Mouse (Mus musculus) urinary bladder, adult 2 months (tissue): Measurements from ENCODE around the gene Tsks. TPM values are rescaled to one million over a fixed set of nuclear protein-coding genes. Genes with fewer than 3 reads are reported as not detected.

Experiments
- DNase-seq: peaks from one replicate; pipeline ENCODE4 v3.0.0; 2022; ENCODE audit warnings: low spot score
- polyA plus RNA-seq: library from polyadenylated mRNA; depleted of rRNA; stranded (reverse); fragments of >200 nt; gene quantifications from 2 replicates; pipeline ENCODE4 v1.2.3, GENCODE M21; 2012

The Tsks gene
- polyA plus RNA-seq, 1 experiment = 0.08 TPM

GRCm38 (mm10) chr7:44978300-44978699 lies 35.3 kb downstream of the Tsks start:
- DNase-seq = no peak

GRCm38 (mm10) chr7:44981539-44981938 lies 38.5 kb downstream of the Tsks start:
- DNase-seq = no peak

- DNase-seq = peak; percentile 74
Observed at GRCm38 (mm10) chr7:44983085-44983484, 40.1 kb downstream of the Tsks start.

- no peak for DNase-seq
Observed at GRCm38 (mm10) chr7:44983944-44984832, 41.2 kb downstream of the Tsks start.

GRCm38 (mm10) chr7:44984833-44985164 lies 41.8 kb downstream of the Tsks start:
- DNase-seq = no peak

GRCm38 (mm10) chr7:44985595-44986191 lies 42.7 kb downstream of the Tsks start:
- DNase-seq = no peak

- peak; percentile 83 for DNase-seq
Observed at GRCm38 (mm10) chr7:44986192-44986878, 43.3 kb downstream of the Tsks start, which contains the start of gene Prmt1. Prmt1 (minus strand) TSS chr7:44986568.

- no peak for DNase-seq
Observed at GRCm38 (mm10) chr7:44986879-44987718, 44.1 kb downstream of the Tsks start.

GRCm38 (mm10) chr7:44996672-44997071 lies 53.7 kb downstream of the Tsks start:
- no peak for DNase-seq

GRCm38 (mm10) chr7:44997231-44997939 lies 54.4 kb downstream of the Tsks start, which contains the start of gene Irf3:
Irf3 (plus strand) TSS chr7:44997648.
- DNase-seq = peak; percentile 86

GRCm38 (mm10) chr7:44997940-44998428 lies 55.0 kb downstream of the Tsks start:
- no peak for DNase-seq

GRCm38 (mm10) chr7:44998501-44998955 lies 55.5 kb downstream of the Tsks start, which contains the start of gene Bcl2l12:
Bcl2l12 (minus strand) TSS chr7:44998712.
- no peak for DNase-seq

- DNase-seq = no peak
Observed at GRCm38 (mm10) chr7:44999753-45000152, 56.7 kb downstream of the Tsks start.

- no peak for DNase-seq
Observed at GRCm38 (mm10) chr7:45000539-45001114, 57.6 kb downstream of the Tsks start.

- no peak for DNase-seq
Observed at GRCm38 (mm10) chr7:45002440-45002839, 59.4 kb downstream of the Tsks start.

- no peak for DNase-seq
Observed at GRCm38 (mm10) chr7:45004546-45004945, 61.5 kb downstream of the Tsks start.

- DNase-seq = no peak
Observed at GRCm38 (mm10) chr7:45005321-45005992, 62.5 kb downstream of the Tsks start.

GRCm38 (mm10) chr7:45006503-45006902 lies 63.5 kb downstream of the Tsks start:
- no peak for DNase-seq

GRCm38 (mm10) chr7:45007141-45007540 lies 64.1 kb downstream of the Tsks start:
- DNase-seq = no peak
